Mouse (Mus musculus): ENCODE data around the gene Pla2g15. TPM values are rescaled to one million over a fixed set of nuclear protein-coding genes. Genes with fewer than 3 reads are reported as not detected.

The Pla2g15 gene
- polyA plus RNA-seq, 1 experiment: 153 TPM

- Histone ChIP-seq H3K4me3 (ENCODE audit: insufficient read depth, low read length) (no peak overlapping the region), H3K27ac (ENCODE audit: insufficient read depth, low read depth, low read length) (no peak overlapping the region), H3K4me1 (ENCODE audit: control insufficient read depth, insufficient read depth, low read length) (peaks cover 6% of the 10 kb centered on the region)
- TF ChIP-seq CTCF (IDR thresholded peaks at IDR 0.05; ENCODE audit: low read depth, low read length): no peak
- TF ChIP-seq POLR2A (IDR thresholded peaks at IDR 0.05; ENCODE audit: borderline replicate concordance, low read depth, low read length): no peak
These were observed 16.3 kb upstream of the Pla2g15 start for GRCm38 (mm10) chr8:106133946-106134345.

GRCm38 (mm10) chr8:106134751-106135571 is 15.2 kb upstream of the Pla2g15 start:
- Histone ChIP-seq H3K27ac (ENCODE audit: insufficient read depth, low read depth, low read length) (no peak overlapping the region), H3K4me3 (ENCODE audit: insufficient read depth, low read length) (no peak overlapping the region), H3K4me1 (ENCODE audit: control insufficient read depth, insufficient read depth, low read length) (peaks cover 6% of the 10 kb centered on the region)
- TF ChIP-seq CTCF (IDR thresholded peaks at IDR 0.05; ENCODE audit: low read depth, low read length) (no peak), POLR2A (IDR thresholded peaks at IDR 0.05; ENCODE audit: borderline replicate concordance, low read depth, low read length) (no peak)

- H3K4me3 ChIP-seq (ENCODE audit: insufficient read depth, low read length): peak overlapping the region; percentile 66
- peaks cover 6% of the 10 kb centered on the region for H3K4me1 ChIP-seq (ENCODE audit: control insufficient read depth, insufficient read depth, low read length)
- no peak for TF ChIP-seq CTCF (IDR thresholded peaks at IDR 0.05; ENCODE audit: low read depth, low read length)
- no peak for TF ChIP-seq POLR2A (IDR thresholded peaks at IDR 0.05; ENCODE audit: borderline replicate concordance, low read depth, low read length)
- H3K27ac ChIP-seq (ENCODE audit: insufficient read depth, low read depth, low read length): no peak overlapping the region
These were observed 14.5 kb upstream of the Pla2g15 start for GRCm38 (mm10) chr8:106135672-106136071.

GRCm38 (mm10) chr8:106136156-106137130 is 13.8 kb upstream of the Pla2g15 start, which contains the start of gene Esrp2:
Esrp2 (minus strand) TSS chr8:106136974.
- no peak within 1 kb of the TSS for H3K27ac ChIP-seq (ENCODE audit: insufficient read depth, low read depth, low read length)
- TF ChIP-seq CTCF (IDR thresholded peaks at IDR 0.05; ENCODE audit: low read depth, low read length) (no peak), POLR2A (IDR thresholded peaks at IDR 0.05; ENCODE audit: borderline replicate concordance, low read depth, low read length) (no peak)

GRCm38 (mm10) chr8:106137218-106137905 is 12.8 kb upstream of the Pla2g15 start:
- Histone ChIP-seq H3K4me1 (ENCODE audit: control insufficient read depth, insufficient read depth, low read length) (peaks cover 6% of the 10 kb centered on the region), H3K4me3 (ENCODE audit: insufficient read depth, low read length) (peak overlapping the region; percentile 66), H3K27ac (ENCODE audit: insufficient read depth, low read depth, low read length) (no peak overlapping the region)
- TF ChIP-seq CTCF (IDR thresholded peaks at IDR 0.05; ENCODE audit: low read depth, low read length) (no peak), POLR2A (IDR thresholded peaks at IDR 0.05; ENCODE audit: borderline replicate concordance, low read depth, low read length) (no peak)

More at GRCm38 (mm10) chr8:106136156-106137130, 13.8 kb upstream of the Pla2g15 start, which contains the start of gene Esrp2:
- Histone ChIP-seq H3K4me1 (ENCODE audit: control insufficient read depth, insufficient read depth, low read length) (peaks cover 6% of the 10 kb centered on the region), H3K4me3 (ENCODE audit: insufficient read depth, low read length) (peak within 1 kb of the TSS; percentile 66)

GRCm38 (mm10) chr8:106137906-106138477 is 12.2 kb upstream of the Pla2g15 start:
- Histone ChIP-seq H3K4me3 (ENCODE audit: insufficient read depth, low read length) (peak overlapping the region; percentile 66), H3K4me1 (ENCODE audit: control insufficient read depth, insufficient read depth, low read length) (peaks cover 6% of the 10 kb centered on the region), H3K27ac (ENCODE audit: insufficient read depth, low read depth, low read length) (no peak overlapping the region)
- no peak for TF ChIP-seq POLR2A (IDR thresholded peaks at IDR 0.05; ENCODE audit: borderline replicate concordance, low read depth, low read length)
- no peak for TF ChIP-seq CTCF (IDR thresholded peaks at IDR 0.05; ENCODE audit: low read depth, low read length)

- TF ChIP-seq POLR2A (IDR thresholded peaks at IDR 0.05; ENCODE audit: borderline replicate concordance, low read depth, low read length) (no peak), CTCF (IDR thresholded peaks at IDR 0.05; ENCODE audit: low read depth, low read length) (no peak)
- Histone ChIP-seq H3K27ac (ENCODE audit: insufficient read depth, low read depth, low read length) (no peak overlapping the region), H3K4me1 (ENCODE audit: control insufficient read depth, insufficient read depth, low read length) (peaks cover 6% of the 10 kb centered on the region), H3K4me3 (ENCODE audit: insufficient read depth, low read length) (peak overlapping the region; percentile 66)
These were observed 11.6 kb upstream of the Pla2g15 start for GRCm38 (mm10) chr8:106138616-106139015.

GRCm38 (mm10) chr8:106140191-106140590 is 10.0 kb upstream of the Pla2g15 start:
- Histone ChIP-seq H3K4me1 (ENCODE audit: control insufficient read depth, insufficient read depth, low read length) (peaks cover 11% of the 10 kb centered on the region), H3K27ac (ENCODE audit: insufficient read depth, low read depth, low read length) (no peak overlapping the region)

GRCm38 (mm10) chr8:106140769-106141168 is 9.4 kb upstream of the Pla2g15 start:
- Histone ChIP-seq H3K4me3 (ENCODE audit: insufficient read depth, low read length) (no peak overlapping the region), H3K4me1 (ENCODE audit: control insufficient read depth, insufficient read depth, low read length) (peaks cover 16% of the 10 kb centered on the region), H3K27ac (ENCODE audit: insufficient read depth, low read depth, low read length) (no peak overlapping the region)
- TF ChIP-seq POLR2A (IDR thresholded peaks at IDR 0.05; ENCODE audit: borderline replicate concordance, low read depth, low read length): no peak
- TF ChIP-seq CTCF (IDR thresholded peaks at IDR 0.05; ENCODE audit: low read depth, low read length): peak; percentile 61

More at GRCm38 (mm10) chr8:106140191-106140590, 10.0 kb upstream of the Pla2g15 start:
- H3K4me3 ChIP-seq (ENCODE audit: insufficient read depth, low read length): no peak overlapping the region
- no peak for TF ChIP-seq CTCF (IDR thresholded peaks at IDR 0.05; ENCODE audit: low read depth, low read length)

Measured in bone marrow macrophage, adult 2 months (primary cell).